Mouse (Mus musculus) left cerebral cortex, postnatal 25 days (tissue): Measurements from ENCODE around the gene Sys1. TPM values are rescaled to one million over a fixed set of nuclear protein-coding genes. Genes with fewer than 3 reads are reported as not detected.
A peak's percentile ranks its signal among the peaks of the same experiment; 100 is the strongest.

Experiments used
- DNase-seq, 2 experiments: peaks; one replicate each; pipeline ENCODE4 v3.0.0; 2022; ENCODE audit warnings: low spot score in 2 of 2, mixed read lengths in 1 of 2
- intact Hi-C: fragments of 180-260 bp; cut with DNase I; formaldehyde crosslinking; loops from one replicate; pipeline ENCODE4 v1.15.1; 2025
- total RNA-seq, 2 experiments: library from RNA; stranded (reverse); gene quantifications; 2 replicates each; pipeline ENCODE4 v1.2.3; 2021

The Sys1 gene
- total RNA-seq, 2 experiments from 2014 or later, result 38.0 to 39.7 TPM

GRCm38 (mm10) chr2:164486258-164487114 lies 29.7 kb downstream of the Sys1 start:
- intact Hi-C loops, result loop anchor here (2.0 to 5.0 kb wide), 2 partner anchors 26 to 71 kb away; partner anchors contain the start of gene Gm20458
- DNase-seq, result peak; percentile 85

GRCm38 (mm10) chr2:164487115-164487527 lies 30.4 kb downstream of the Sys1 start:
- intact Hi-C loops, result loop anchor here (2.0 to 5.0 kb wide), 2 partner anchors 26 to 70 kb away; partner anchors contain the start of gene Gm20458
- DNase-seq, result peak in 1 of 2 experiments; percentile 21

GRCm38 (mm10) chr2:164487812-164488211 lies 31.0 kb downstream of the Sys1 start:
- intact Hi-C loops, result loop anchor here (2.0 to 5.0 kb wide), 2 partner anchors 27 to 69 kb away; partner anchors contain the start of gene Gm20458
- peak; percentile 31 to 46 for DNase-seq

GRCm38 (mm10) chr2:164494126-164494525 lies 37.4 kb downstream of the Sys1 start:
- intact Hi-C loops, result no loop called here
- no peak for DNase-seq

GRCm38 (mm10) chr2:164496331-164496730 lies 39.6 kb downstream of the Sys1 start:
- intact Hi-C loops, result no loop called here
- DNase-seq, result no peak

- peak; percentile 89 to 93 for DNase-seq
- intact Hi-C loops, result no loop called here
Observed at GRCm38 (mm10) chr2:164496847-164497690, 40.3 kb downstream of the Sys1 start, which contains the start of gene Pigt. Gene Pigt, plus strand, starts transcription at chr2:164497520.

GRCm38 (mm10) chr2:164497691-164498268 lies 41.0 kb downstream of the Sys1 start:
- no peak for DNase-seq
- intact Hi-C loops, result no loop called here

GRCm38 (mm10) chr2:164499317-164499716 lies 42.6 kb downstream of the Sys1 start:
- DNase-seq, result no peak
- intact Hi-C loops, result no loop called here

GRCm38 (mm10) chr2:164500511-164500910 lies 43.7 kb downstream of the Sys1 start:
- no peak for DNase-seq
- intact Hi-C loops, result no loop called here

GRCm38 (mm10) chr2:164504919-164505318 lies 48.2 kb downstream of the Sys1 start:
- intact Hi-C loops, result no loop called here
- DNase-seq, result no peak

- intact Hi-C loops, result no loop called here
- DNase-seq, result no peak
Observed at GRCm38 (mm10) chr2:164505619-164506347, 49.0 kb downstream of the Sys1 start.

GRCm38 (mm10) chr2:164507811-164508210 lies 51.0 kb downstream of the Sys1 start:
- no peak for DNase-seq
- intact Hi-C loops, result no loop called here

GRCm38 (mm10) chr2:164510621-164511190 lies 53.9 kb downstream of the Sys1 start:
- no peak for DNase-seq
- intact Hi-C loops, result no loop called here

GRCm38 (mm10) chr2:164512121-164512909 lies 55.6 kb downstream of the Sys1 start:
- no peak for DNase-seq
- intact Hi-C loops, result no loop called here

- DNase-seq, result no peak
- intact Hi-C loops, result no loop called here
Observed at GRCm38 (mm10) chr2:164513389-164513788, 56.6 kb downstream of the Sys1 start.

- intact Hi-C loops, result loop anchor here (5.0 kb wide), 1 partner anchor 53 kb away; the partner anchor contains the start of gene Gm20458
- DNase-seq, result no peak
Observed at GRCm38 (mm10) chr2:164514916-164515315, 58.2 kb downstream of the Sys1 start.

- DNase-seq, result no peak
- intact Hi-C loops, result loop anchor here (5.0 kb wide), 1 partner anchor 54 kb away; the partner anchor contains the start of gene Gm20458
Observed at GRCm38 (mm10) chr2:164515897-164516296, 59.1 kb downstream of the Sys1 start.

- no peak for DNase-seq
- intact Hi-C loops, result loop anchor here (5.0 kb wide), 1 partner anchor 54 kb away; the partner anchor contains the start of gene Gm20458
Observed at GRCm38 (mm10) chr2:164516592-164516991, 59.8 kb downstream of the Sys1 start.
